Mouse (Mus musculus): ENCODE measurements around the gene Otud7a. TPM values are rescaled to one million over a fixed set of nuclear protein-coding genes. Genes with fewer than 3 reads are reported as not detected.

Gene Otud7a
- total RNA-seq, 2 experiments from 2014 or later, result 61.9 to 62.2 TPM

GRCm38 (mm10) chr7:63687056-63687455, 242.5 kb downstream of the Otud7a start:
- DNase-seq (ENCODE audit: low spot score in 2 of 2), result no peak

GRCm38 (mm10) chr7:63697921-63698320, 253.4 kb downstream of the Otud7a start:
- no peak for DNase-seq (ENCODE audit: low spot score in 2 of 2)

GRCm38 (mm10) chr7:63717903-63718302, 273.4 kb downstream of the Otud7a start:
- DNase-seq (ENCODE audit: low spot score in 2 of 2), result no peak

- no peak for DNase-seq (ENCODE audit: low spot score in 2 of 2)
Observed at GRCm38 (mm10) chr7:63719183-63719944, 274.8 kb downstream of the Otud7a start.

GRCm38 (mm10) chr7:63720682-63721081, 276.1 kb downstream of the Otud7a start:
- DNase-seq (ENCODE audit: low spot score in 2 of 2), result no peak

- no peak for DNase-seq (ENCODE audit: low spot score in 2 of 2)
Observed at GRCm38 (mm10) chr7:63725040-63725729, 280.6 kb downstream of the Otud7a start.

- no peak for DNase-seq (ENCODE audit: low spot score in 2 of 2)
Observed at GRCm38 (mm10) chr7:63729605-63730004, 285.1 kb downstream of the Otud7a start.

GRCm38 (mm10) chr7:63730012-63730411, 285.5 kb downstream of the Otud7a start:
- no peak for DNase-seq (ENCODE audit: low spot score in 2 of 2)

- DNase-seq (ENCODE audit: low spot score in 2 of 2), result peak; percentile 41 to 52
Observed at GRCm38 (mm10) chr7:63737725-63738124, 293.2 kb downstream of the Otud7a start.

GRCm38 (mm10) chr7:63738142-63738541, 293.6 kb downstream of the Otud7a start:
- DNase-seq (ENCODE audit: low spot score in 2 of 2), result no peak

GRCm38 (mm10) chr7:63743116-63743515, 298.6 kb downstream of the Otud7a start:
- DNase-seq (ENCODE audit: low spot score in 2 of 2), result no peak

GRCm38 (mm10) chr7:63752081-63752480, 307.5 kb downstream of the Otud7a start:
- DNase-seq (ENCODE audit: low spot score in 2 of 2), result peak; percentile 56 to 68

GRCm38 (mm10) chr7:63753274-63753751, 308.8 kb downstream of the Otud7a start:
- DNase-seq (ENCODE audit: low spot score in 2 of 2), result peak; percentile 48 to 55

GRCm38 (mm10) chr7:63754573-63755475, 310.3 kb downstream of the Otud7a start:
- DNase-seq (ENCODE audit: low spot score in 2 of 2), result peak; percentile 41 to 67

GRCm38 (mm10) chr7:63755476-63755948, 311.0 kb downstream of the Otud7a start:
- DNase-seq (ENCODE audit: low spot score in 2 of 2), result peak; percentile 94 to 97

GRCm38 (mm10) chr7:63757136-63757677, 312.7 kb downstream of the Otud7a start:
- peak in 1 of 2 experiments; percentile 34 for DNase-seq (ENCODE audit: low spot score in 2 of 2)

GRCm38 (mm10) chr7:63757678-63758239, 313.2 kb downstream of the Otud7a start:
- no peak for DNase-seq (ENCODE audit: low spot score in 2 of 2)

GRCm38 (mm10) chr7:63758240-63758826, 313.8 kb downstream of the Otud7a start:
- peak; percentile 44 to 62 for DNase-seq (ENCODE audit: low spot score in 2 of 2)

- DNase-seq (ENCODE audit: low spot score in 2 of 2), result no peak
Observed at GRCm38 (mm10) chr7:63759606-63760005, 315.1 kb downstream of the Otud7a start.

- peak; percentile 1 to 9 for DNase-seq (ENCODE audit: low spot score in 2 of 2)
Observed at GRCm38 (mm10) chr7:63762529-63762928, 318.0 kb downstream of the Otud7a start.
